Comparison of ENCODE assay signal across 10 mouse cellular contexts in genomic region chr11:121517687-121518465, GRCm38 (mm10). TPM values are rescaled to one million over a fixed set of nuclear protein-coding genes. Genes with fewer than 3 reads are reported as not detected.
A peak's percentile ranks its signal among the peaks of the same experiment; 100 is the strongest.
DNase-seq lines count a peak whose midpoint lies in the region; ATAC-seq and TF ChIP-seq lines count a peak whose summit lies in the region.
"Had no signal": no experiment of that assay in that cellular context is flagged by ENCODE, and none has a peak within 500 bp of the region (broad histone marks: within the 10 kb centered on the region; RNA-seq: fewer than 3 reads in every experiment).

No protein-coding gene starts in this region.

- TF ChIP-seq CTCF in liver, adult 2 months (IDR thresholded peaks at IDR 0.05; ENCODE audit: low read depth, low read length) = 0 out of 2 replicates have a peak, but pooled peaks have one; percentile 17
- 0 out of 2 replicates have a peak, but pooled peaks have one; percentile 21 for TF ChIP-seq CTCF in intestine, postnatal 0 days (IDR thresholded peaks at IDR 0.05; ENCODE audit: low read depth)

- peaks cover 19% of the 10 kb centered on the region for H3K4me1 ChIP-seq in liver, adult 2 months (ENCODE audit: control insufficient read depth, insufficient read depth, low read length)
- peaks cover 19% of the 10 kb centered on the region for H3K4me1 ChIP-seq in liver, embryonic 12.5 days
- peaks cover 5% of the 10 kb centered on the region for H3K4me1 ChIP-seq in intestine, postnatal 0 days (replicated peaks; ENCODE audit: control insufficient read depth, insufficient read depth, low read length)
- H3K4me1 ChIP-seq: neural tube, embryonic 12.5 days had no signal

- peak; percentile 35; the same call in 1 of the 2 replicates for TF ChIP-seq POLR2A in liver, adult 2 months (IDR thresholded peaks at IDR 0.05; ENCODE audit: extremely low read depth, insufficient read depth, low read length)

- H3K9me3 ChIP-seq in liver, embryonic 12.5 days (replicated peaks) = no peaks in the 10 kb centered on the region
- H3K9me3 ChIP-seq in intestine, postnatal 0 days (ENCODE audit: control insufficient read depth) = no peaks in the 10 kb centered on the region
- H3K9me3 ChIP-seq: hindbrain, embryonic 13.5 days; neural tube, embryonic 12.5 days had no signal

- no peak overlapping the region for H3K4me2 ChIP-seq in liver, embryonic 12.5 days
- H3K4me2 ChIP-seq in intestine, postnatal 0 days (replicated peaks; ENCODE audit: low read depth) = peak overlapping the region; percentile 14; the same call in 1 of the 2 replicates
- H3K4me2 ChIP-seq: hindbrain, embryonic 13.5 days; neural tube, embryonic 12.5 days had no signal

- peak; percentile 89 for DNase-seq in liver, adult 2 months (ENCODE audit: extremely low read depth, low read depth, low spot score)
- peak; percentile 75 for DNase-seq in fat pad, adult 2 months (ENCODE audit: extremely low read depth, low read depth, low spot score)
- DNase-seq in ovary, postnatal 36 days (ENCODE audit: low spot score) = no peak
- no peak for DNase-seq in urinary bladder, postnatal 10 days (ENCODE audit: low spot score)

- H3K27me3 ChIP-seq in liver, adult 2 months (ENCODE audit: control insufficient read depth, insufficient read depth, low read length) = no peaks in the 10 kb centered on the region
- H3K27me3 ChIP-seq in liver, embryonic 12.5 days (replicated peaks) = no peaks in the 10 kb centered on the region
- H3K27me3 ChIP-seq in intestine, postnatal 0 days (replicated peaks; ENCODE audit: control insufficient read depth, insufficient read depth, low read length) = no peaks in the 10 kb centered on the region
- H3K27me3 ChIP-seq: hindbrain, embryonic 13.5 days; neural tube, embryonic 12.5 days had no signal

- peak overlapping the region; percentile 38 for H3K4me3 ChIP-seq in liver, adult 2 months (ENCODE audit: insufficient read depth, low read depth, low read length)
- H3K4me3 ChIP-seq in liver, embryonic 12.5 days = no peak overlapping the region
- no peak overlapping the region for H3K4me3 ChIP-seq in intestine, postnatal 0 days (ENCODE audit: low read depth, low read length)
- H3K4me3 ChIP-seq: hindbrain, embryonic 13.5 days; neural tube, embryonic 12.5 days had no signal

- peak overlapping the region; percentile 81 for H3K9ac ChIP-seq in liver, adult 2 months (ENCODE audit: low read depth, low read length)
- H3K9ac ChIP-seq in liver, embryonic 12.5 days = no peak overlapping the region
- H3K9ac ChIP-seq in intestine, postnatal 0 days (ENCODE audit: low read depth, low read length) = no peak overlapping the region
- H3K9ac ChIP-seq: hindbrain, embryonic 13.5 days; neural tube, embryonic 12.5 days had no signal

- H3K36me3 ChIP-seq in liver, adult 2 months (ENCODE audit: control insufficient read depth, insufficient read depth, low read length) = no peaks in the 10 kb centered on the region; the same call in 1 of the 2 replicates
- H3K36me3 ChIP-seq in liver, embryonic 12.5 days = peaks cover 5% of the 10 kb centered on the region; the same call in 1 of the 2 replicates
- H3K36me3 ChIP-seq in intestine, postnatal 0 days (ENCODE audit: control insufficient read depth, insufficient read depth) = no peaks in the 10 kb centered on the region; the same call in 1 of the 2 replicates
- H3K36me3 ChIP-seq: neural tube, embryonic 12.5 days had no signal

- 22% methylated on average over 17 of the region's 17 CpGs for WGBS in liver, adult 2 months
- WGBS in liver, embryonic 12.5 days (ENCODE audit: insufficient replicate concordance) = 83% methylated on average over 17 of the region's 17 CpGs
- 47% methylated on average over 17 of the region's 17 CpGs for WGBS in intestine, postnatal 0 days

- H3K27ac ChIP-seq in liver, adult 2 months (replicated peaks; ENCODE audit: insufficient read depth, low read depth, low read length) = peak overlapping the region; percentile 100
- H3K27ac ChIP-seq in liver, embryonic 12.5 days = no peak overlapping the region
- H3K27ac ChIP-seq in intestine, postnatal 0 days (ENCODE audit: low read depth, low read length) = no peak overlapping the region
- H3K27ac ChIP-seq: hindbrain, embryonic 13.5 days; neural tube, embryonic 12.5 days had no signal

- peaks cover 14% of the 10 kb centered on the region; the same call in 1 of the 2 replicates for H3K79me2 ChIP-seq in liver, adult 2 months (ENCODE audit: control insufficient read depth, insufficient read depth, low read length)

- ATAC-seq in liver, embryonic 12.5 days = no peak
- ATAC-seq in intestine, postnatal 0 days = peak; percentile 67
- ATAC-seq in neutrophil, adult 5-6 weeks (ENCODE audit: extremely low read depth, insufficient number of reproducible peaks, low FRiP score, poor library complexity, severe bottlenecking) = peak; percentile 59; the same call in 1 of the 2 replicates
- ATAC-seq in erythroblast, adult 5-6 weeks (replicated peaks; ENCODE audit: low FRiP score, poor library complexity, severe bottlenecking) = no peak

RNA-seq across cellular contexts. Expression of gene Zfp750, which starts 1.3 kb away (rescaled TPM):
- 1.0 and 2.8 TPM in 2 replicates for total RNA-seq in liver, adult 2 months (2014; rRNA removed)
- 2.7 and 3.5 TPM in 2 replicates for polyA plus RNA-seq in liver, adult 2 months (2012; rRNA removed)
- polyA plus RNA-seq in liver, embryonic 12.5 days (2016; fragmentation: Nextera tagmentation; extraction: Ambion mirVana) = 0.24 and 0.35 TPM in 2 replicates
- 0.24 and 0.26 TPM in 2 replicates for polyA plus RNA-seq in intestine, postnatal 0 days (2015; fragmentation: Nextera tagmentation; extraction: Ambion mirVana)
- total RNA-seq in neutrophil, adult 5-6 weeks (2017) = not detected in 2 replicates
- not detected in 2 replicates for total RNA-seq in erythroblast, adult 5-6 weeks (2015; ENCODE audit: low replicate concordance)
- total RNA-seq in erythroblast, adult 5-6 weeks (2017; ENCODE audit: low replicate concordance) = 0.17 and 1.3 TPM in 2 replicates

Comparison
In these comparisons a context has a peak if more than half of its experiments do, and no peak if none do; other contexts are left out.
1. DNase-seq: peak in liver, adult 2 months (single experiment) and fat pad, adult 2 months (single experiment); none in ovary, postnatal 36 days (single experiment) and urinary bladder, postnatal 10 days (single experiment).
2. ATAC-seq: peak in intestine, postnatal 0 days (single experiment) and neutrophil, adult 5-6 weeks (single experiment); none in liver, embryonic 12.5 days (single experiment) and erythroblast, adult 5-6 weeks (single experiment).